Mouse (Mus musculus): ENCODE results near the gene Scamp3.

Gene Scamp3

DNA sequence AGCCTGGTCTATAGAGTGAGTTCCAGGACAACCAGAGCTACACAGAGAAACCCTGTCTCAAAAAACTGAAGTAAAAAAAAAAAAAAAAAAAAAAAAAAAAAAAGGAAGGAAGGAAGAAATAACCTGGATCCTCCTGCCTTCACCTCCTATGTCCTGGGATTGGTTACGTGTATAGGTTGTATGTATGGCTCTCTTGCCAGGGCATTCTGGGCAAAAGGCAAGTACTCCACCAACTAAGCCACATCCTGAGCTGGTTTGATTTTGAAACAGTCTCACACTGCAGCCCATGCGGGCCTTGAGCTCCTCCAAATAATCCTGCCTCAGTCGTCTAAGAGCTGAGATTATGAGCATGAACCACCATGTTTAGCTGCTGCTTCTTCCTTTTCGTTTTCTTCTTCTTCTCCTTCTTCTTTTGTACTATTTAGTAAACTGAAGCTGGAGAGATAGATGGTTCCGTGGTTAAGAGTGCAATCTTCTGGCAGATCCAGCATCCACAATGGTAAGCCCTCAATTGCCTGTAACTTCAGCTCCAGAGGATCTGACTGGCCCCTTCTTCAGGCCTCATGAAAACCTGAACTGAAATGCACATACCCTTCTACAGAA lies 13.5 kb upstream of the Scamp3 start:
- DNase-seq, result no peak

DNA sequence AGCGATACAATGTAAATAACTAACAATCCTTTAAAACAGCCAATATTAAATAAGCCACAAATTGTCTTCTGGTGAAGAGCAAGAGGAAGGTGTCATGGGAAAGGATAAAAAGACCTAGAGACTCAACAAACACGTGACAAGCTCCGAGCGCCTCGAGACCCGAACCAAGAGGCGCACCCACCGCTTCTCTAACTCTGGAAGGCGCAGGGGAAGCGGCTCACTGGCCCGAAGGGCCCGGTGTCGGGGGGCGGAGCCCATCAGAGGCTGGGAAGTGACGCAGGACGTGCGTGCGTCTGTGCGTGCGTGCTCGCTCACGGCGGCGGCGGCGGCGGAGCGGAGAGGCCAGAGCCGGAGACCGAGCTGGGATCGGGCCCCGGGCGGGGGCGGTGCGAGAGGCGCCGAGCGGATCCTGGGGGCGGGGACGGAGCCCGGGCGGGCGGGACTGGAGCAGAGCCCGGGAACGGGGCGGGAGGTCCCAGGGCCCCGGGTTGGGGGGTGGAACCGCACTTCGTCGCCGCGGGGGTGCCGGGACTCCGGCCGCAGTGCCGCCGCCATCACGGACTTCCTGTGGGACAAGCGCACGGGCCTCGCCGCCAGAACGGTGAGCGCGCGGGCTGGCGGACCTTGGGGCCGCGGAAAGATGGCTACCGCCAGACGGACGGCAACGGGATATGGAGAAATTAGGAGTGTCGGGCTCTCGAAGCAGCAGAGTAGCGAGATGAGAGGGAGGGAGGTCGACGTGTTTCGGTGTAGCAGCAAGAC lies 12.6 kb upstream of the Scamp3 start, which contains the start of gene Clk2:
Gene Clk2 (plus strand): TSS at position 290 of the 762 bp plus-strand sequence.
- DNase-seq, result peak; percentile 94 to 98

DNA sequence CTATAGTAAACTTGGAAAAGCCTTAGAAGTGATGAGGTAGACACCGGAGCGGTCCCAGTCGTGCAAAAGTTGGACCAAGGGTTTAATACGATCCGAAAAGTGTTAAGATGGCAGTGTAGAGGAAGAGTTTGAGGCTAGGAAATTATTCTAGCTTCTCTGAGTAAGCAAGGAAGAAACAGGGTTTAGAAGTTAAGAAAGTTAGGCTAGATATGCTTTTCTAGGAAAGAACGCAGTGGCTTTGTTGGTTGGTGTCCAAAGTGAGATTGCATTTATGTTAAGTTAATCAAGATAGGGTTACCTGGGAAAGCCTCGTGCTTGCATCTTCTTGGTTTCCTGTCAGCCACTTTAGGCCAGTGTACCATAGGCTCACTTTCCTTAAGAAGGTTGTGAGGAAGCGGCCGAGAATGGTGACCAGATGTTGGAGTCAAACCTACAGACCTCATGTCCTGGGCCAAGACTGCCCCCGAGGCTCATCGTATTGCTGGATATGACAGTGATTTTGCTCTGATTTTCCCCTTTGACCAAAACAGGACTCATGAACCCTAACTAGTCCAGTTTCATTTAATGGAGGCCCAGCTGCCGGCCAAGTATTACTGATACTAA lies 11.9 kb upstream of the Scamp3 start:
- no peak for DNase-seq

DNA sequence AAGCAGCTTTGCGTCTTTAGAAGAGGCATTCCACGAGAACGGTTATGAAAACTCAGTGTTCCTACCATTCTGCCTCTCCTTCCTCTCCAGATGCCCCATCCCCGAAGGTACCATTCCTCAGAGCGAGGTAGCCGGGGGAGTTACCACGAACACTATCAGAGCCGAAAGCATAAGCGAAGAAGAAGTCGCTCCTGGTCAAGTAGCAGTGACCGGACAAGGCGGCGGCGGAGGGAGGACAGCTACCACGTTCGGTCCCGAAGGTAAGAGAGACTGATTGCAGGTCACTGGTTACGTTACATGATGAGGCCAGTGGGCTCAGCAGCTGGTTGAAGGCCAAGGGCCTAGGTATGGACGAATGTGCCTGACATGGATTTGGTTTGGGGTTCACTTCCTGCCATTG lies 10.3 kb upstream of the Scamp3 start:
- no peak for DNase-seq

DNA sequence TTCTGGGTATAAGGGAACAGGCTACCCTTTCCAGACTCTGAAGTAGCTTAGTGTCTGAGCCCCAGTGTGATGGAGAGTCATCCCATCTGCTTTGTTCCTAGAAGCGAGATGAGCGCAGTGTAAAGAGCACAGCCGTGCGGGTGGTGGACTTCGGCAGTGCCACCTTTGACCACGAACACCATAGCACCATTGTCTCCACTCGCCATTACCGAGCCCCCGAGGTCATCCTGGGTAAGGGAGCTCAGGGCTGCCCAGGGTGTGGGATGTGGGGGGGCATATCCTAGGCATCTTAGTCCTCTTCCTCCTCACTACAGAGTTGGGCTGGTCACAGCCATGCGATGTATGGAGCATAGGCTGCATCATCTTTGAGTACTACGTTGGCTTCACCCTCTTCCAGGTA lies 2.4 kb upstream of the Scamp3 start:
- no peak for DNase-seq

DNA sequence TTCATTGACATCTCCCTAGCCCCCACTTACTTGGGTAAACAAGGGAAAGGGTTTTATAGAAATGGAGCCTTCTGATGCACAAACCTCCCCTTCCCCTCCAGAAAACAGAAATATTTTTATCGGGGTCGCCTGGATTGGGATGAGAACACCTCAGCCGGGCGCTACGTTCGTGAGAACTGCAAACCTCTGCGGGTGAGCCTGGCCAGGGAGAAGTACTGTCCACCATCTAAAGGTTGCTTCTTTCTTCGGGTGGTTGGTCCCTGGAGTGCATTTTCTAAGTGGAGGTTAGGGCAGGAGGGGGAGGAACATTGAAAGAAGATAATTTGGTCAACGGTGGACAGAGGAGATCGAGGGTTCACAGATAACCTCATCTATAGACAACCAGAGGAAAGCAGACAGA lies 1.7 kb upstream of the Scamp3 start:
- no peak for DNase-seq

DNA sequence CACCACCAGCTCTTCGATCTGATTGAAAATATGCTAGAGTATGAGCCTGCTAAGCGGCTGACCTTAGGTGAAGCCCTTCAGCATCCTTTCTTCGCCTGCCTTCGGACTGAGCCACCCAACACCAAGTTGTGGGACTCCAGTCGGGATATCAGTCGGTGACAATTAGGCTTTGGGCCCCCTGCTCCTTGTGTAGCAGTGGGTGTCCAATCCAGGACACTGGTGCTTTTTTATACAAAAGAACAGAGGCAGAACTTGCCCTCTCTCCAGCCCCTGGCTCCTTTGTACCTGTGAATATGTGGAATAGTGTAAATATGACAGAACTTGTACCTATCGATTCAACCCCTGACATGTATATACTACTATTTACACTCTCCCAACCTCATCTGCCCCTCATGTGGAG lies 852 bp upstream of the Scamp3 start:
- DNase-seq, result no peak

DNA sequence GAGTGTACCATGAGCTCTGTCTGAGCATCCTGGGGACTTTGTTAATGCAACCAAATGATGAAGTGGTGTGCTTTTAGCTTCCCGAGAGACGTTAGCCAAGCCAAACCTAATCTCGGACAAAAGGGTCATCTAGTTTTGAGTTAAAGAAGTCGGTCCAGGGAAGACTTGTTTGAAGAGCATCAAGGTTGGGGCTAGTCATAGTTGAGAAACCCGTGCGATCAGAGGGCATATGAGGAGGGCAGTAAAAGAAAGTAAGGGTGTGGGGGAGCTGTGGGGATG lies 773 bp downstream of the Scamp3 start:
- DNase-seq, result no peak

DNA sequence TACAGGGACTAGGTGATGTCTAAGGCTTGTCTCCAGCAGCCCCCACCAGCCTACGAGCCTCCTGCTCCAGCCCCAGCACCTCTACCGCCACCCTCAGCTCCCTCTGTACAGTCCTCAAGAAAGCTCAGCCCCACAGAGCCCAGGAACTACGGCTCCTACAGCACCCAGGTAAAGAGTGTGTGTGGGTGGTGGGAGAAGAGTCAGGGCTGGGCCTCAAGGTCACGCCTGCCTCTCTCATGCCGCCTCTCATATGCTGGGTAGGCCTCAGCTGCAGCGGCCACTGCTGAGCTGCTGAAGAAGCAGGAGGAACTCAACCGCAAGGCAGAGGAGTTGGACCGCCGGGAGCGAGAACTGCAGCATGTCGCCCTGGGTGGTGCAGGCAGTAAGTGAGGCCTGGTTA lies 1.8 kb downstream of the Scamp3 start:
- DNase-seq, result no peak

DNA sequence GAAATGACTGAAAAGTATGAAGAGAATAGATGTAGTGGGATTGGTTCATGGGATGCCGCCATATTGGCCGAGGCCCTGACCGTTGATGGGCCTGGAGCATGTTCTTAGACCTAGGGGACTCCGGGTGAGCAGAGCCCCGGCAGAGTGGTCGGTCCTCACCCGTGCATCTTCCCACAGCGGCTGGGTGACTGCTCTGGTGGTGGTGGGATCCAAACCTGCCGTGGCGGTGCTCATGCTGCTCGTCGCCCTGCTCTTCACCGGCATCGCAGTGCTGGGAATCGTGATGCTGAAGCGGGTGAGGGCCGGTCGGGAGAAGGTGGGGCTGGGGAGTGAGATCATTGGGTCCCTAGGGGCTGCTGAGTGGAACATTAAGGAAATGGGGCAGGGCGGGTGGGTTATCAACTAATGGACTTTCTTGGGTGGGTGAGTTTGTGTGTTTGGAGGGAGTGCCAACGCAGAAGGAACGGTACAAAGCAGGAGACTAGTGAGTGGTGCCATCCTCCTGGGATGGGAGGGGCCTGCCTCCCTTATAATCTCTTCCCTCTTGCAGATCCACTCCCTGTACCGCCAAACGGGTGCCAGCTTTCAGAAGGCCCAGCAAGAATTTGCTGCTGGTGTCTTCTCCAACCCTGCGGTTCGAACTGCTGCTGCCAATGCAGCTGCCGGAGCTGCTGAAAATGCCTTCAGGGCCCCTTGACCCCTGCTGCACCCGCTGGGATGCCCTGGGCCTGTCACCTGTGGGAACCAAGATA lies 4.7 kb downstream of the Scamp3 start:
- DNase-seq, result no peak

DNA sequence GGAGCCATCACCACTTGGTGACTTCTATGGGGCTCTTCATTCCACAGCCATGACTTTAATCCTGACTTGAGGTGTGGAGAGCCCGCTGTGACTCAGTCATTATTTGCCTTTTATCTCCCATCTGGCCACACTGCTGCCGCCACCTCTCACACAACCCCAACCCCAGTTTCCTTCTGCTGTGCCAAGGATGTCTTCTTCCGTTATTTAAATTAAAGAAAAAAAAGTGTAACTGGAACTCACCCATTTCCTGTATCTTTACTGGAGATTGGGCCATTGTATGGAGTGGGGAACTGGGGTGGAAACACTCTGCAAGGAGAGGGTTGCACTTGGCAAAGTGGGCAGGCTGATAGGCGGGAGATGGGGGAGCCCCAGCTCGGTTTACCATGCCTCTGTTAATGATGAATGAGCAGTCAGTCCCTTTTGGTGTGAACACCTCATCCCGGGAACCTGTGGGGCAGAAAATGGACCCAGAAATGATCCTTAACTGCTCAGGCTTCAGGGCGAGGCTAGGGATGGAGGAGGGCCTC lies 5.3 kb downstream of the Scamp3 start:
- DNase-seq, result no peak

DNA sequence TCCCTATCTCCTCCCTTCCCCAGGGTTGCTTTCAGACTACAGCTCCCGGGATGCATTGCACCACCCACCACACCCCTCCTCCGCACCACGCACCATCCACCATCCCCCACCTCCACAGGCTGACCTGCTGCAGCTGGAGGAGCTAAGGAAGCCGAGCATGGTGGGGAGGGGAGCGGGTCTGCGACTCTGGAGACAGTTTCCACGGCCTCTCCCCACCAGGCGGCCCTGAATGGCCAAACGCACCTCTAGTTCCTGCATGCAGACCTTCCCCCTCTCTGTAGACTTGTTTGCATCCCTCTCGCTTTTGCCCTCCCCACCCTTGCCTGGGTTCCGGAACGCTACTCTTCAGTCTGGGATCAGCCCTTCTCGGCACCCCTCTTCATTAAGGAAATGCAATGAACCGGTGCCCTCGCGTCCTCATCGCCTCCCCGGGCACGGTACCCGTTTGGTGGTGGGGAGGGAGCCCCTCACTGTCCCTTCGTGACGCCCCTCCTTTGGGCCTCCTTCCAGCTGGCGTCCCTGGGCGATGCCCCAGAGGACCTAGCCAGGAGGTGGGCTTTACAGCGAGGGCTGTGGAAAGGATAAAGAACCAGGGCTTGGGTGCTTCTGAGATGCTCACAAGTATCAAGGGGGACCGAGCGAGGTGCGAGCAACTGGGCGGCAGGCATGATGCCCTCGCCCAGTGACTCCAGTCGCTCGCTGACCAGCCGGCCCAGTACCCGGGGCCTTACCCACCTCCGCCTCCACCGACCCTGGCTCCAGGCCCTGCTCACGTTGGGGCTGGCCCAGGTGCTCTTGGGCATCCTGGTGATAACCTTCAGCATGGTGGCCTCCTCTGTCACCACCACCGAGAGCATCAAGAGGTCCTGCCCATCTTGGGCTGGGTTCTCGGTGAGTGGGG lies 6.0 kb downstream of the Scamp3 start, which contains the start of gene Fam189b:
Gene Fam189b (plus strand): TSS at position 86 of the 901 bp plus-strand sequence.
- DNase-seq, result peak; percentile 82 to 90

DNA sequence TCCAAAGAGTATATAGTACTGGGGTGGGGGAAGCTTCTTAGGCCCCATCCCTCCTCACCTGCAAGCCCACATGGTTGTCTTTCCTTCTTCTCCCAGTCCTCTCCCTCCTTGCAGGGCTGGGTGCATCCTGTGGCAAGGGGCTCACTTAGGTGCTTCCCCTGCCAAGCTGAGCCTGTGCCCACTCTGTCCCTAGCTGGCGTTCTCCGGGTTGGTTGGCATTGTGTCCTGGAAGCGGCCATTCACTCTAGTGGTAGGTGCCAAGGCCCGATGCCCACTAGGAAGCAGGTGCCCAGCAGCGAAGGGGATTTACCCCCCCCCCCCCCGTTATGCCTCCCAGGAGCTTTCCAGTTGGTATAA lies 6.7 kb downstream of the Scamp3 start:
- no peak for DNase-seq

DNA sequence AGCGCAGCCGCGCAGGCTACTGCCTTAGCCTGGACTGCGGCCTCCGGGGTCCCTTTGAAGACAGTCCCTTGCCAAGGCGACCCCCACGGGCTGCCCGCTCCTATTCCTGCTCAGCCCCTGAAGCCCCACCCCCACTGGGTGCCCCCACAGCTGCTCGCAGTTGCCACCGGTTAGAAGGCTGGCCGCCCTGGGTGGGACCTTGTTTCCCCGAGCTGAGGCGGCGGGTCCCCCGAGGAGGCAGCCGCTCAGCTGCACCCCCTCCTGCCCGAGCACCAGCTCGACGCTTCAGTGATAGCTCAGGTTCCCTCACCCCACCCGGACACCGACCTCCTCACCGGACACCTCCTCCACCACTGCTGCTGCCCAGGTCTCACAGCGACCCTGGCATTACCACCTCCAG lies 9.9 kb downstream of the Scamp3 start:
- DNase-seq, result no peak

DNA sequence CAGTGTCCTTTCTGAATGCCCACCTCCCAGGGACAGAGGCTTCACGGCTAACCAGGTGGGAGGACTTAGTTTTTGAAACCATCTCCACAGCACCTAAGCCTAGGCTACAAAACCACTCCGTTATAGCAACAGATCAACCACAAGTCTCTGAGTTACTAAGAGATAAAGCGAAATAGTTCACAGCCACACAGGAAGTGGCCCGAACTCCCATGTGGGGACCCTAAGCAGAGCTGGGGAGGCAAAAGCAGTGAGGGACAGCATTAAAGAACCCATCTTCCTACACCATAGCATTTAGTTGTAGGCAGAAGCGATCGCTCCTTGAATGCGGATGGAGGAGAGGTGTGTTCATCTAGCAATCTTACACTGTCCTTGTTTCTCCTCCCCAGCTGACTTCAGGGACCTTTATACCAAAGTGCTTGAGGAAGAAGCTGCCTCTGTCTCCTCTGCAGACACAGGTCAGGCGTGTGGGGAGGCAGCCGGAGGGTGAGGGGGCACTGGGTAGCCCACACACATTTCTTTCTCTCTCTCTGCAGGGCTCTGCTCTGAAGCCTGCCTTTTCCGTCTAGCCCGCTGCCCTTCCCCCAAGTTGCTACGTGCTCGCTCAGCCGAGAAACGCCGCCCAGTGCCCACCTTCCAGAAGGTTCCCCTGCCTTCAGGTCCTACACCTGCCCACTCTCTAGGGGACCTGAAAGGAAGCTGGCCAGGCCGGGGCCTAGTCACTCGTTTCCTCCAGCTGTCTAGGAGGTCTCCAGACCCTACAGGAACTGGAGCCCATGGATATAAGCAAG lies 10.6 kb downstream of the Scamp3 start:
- no peak for DNase-seq

DNA sequence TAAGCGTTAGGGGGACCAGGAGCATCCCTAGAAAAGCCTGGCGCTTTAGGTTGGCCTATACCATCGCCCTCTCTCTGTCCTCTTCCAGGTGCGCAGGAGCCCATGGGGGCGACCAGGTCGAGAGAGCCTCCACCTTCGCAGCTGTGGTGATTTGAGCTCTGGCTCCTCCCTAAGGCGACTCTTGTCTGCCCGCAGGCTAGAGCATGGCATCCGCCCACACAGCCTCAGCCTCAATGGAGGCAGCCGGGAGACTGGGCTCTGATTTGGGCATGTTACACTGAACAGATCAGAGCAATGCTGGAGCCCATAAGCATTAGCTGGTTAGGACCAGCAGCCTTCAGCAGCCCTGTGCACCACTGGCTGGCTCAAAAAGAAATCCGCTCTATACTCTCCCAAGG lies 11.2 kb downstream of the Scamp3 start:
- no peak for DNase-seq

DNA sequence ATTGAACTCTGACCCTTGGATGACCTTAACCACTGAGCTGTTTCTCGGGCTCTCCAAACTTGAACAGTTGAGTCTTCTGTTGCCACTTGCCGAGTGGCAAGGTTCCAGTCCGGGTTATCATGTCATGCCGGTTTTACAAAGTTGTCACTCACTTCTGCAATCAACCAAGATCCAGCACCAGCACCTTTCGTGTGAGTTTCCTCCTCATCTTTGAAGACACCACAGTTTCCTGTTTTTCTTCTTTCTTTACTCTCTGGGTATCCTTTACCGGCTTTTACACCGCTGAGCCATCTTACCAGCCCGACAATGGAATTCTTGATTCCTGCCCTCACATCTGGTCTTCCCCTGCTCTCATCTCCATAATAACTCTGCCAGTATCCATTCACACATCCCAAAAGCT lies 13.2 kb downstream of the Scamp3 start:
- DNase-seq, result no peak

DNA sequence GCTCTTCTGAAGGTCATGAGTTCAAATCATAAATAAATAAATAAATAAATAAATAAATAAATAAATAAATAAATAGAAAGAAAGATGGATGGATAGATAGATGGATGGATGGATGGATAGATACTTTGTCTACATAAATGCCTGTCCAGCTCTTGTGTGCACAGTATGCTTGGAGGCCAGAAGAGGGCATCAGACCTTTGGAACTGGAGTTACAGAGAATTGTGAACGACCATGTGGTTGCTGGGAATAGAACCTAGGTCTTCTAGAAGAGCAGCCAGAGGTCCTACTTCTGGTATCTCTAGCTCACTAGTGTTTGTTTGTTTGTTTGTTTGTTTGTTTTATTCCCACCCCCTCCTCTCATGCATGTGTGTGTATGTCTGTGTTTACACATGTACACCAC lies 16.1 kb downstream of the Scamp3 start:
- no peak for DNase-seq

DNA sequence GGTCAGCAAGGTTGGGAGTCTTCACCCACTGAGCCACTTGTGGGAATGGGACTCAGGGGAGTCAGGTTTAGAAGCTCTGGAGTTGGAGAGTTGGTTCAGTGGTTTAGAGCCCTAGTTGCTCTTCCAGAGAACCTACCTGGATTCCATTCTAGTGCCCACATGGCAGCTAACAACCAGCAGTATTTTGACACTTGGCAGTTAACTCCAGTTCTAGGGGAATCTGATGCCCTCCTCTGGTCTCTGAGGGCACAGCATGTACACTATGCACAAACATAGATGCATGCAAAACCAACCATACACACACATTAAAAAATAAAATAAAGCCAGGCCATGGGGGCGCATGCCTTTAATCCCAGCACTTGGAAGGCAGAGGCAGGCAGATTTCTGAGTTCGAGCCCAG lies 16.6 kb downstream of the Scamp3 start:
- peak in 1 of 2 experiments; percentile 49 for DNase-seq

DNA sequence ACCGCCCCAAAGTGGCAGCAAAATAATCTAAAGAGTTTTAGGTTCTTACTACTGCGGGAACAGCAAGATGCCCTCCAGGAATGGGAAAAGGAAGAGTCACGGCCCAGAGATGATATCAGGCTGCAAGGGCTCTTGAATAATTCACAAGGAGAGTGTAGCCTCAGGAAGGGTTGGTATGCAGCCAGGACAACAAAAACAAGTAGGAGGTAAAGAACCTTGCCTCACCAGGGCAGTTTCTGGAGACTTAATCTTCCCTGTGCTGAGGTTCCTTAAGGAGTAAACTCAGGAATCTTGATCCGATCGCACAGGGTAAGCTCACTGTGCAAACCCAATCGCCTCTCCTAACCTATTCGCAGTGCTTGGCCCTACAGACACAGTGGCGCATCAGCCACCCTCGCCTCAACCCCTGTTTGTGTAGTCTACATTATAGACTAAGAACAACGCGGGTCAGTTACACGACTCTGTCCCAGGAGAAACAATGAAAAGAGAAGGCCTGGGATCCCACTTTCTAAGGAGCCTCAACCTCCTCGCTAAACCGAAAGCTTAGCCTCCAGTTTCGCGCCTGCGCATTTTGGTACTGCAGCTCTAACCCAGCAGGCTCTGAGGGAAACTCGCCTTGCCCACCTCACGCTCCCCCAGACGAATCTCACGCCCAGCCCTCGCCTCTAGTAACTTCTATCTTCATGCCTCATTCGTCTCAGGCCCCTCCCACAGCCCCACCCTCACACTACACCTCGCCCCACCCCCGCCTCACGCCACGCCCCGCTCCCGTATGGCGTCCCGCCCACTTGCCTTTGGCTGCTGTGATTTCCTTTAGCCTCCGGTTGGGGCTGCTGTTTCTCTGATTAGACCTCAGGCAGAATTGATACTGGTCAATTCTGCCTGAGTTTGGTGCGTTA lies 19.0 kb downstream of the Scamp3 start:
- DNase-seq, result peak; percentile 93 to 94

DNA sequence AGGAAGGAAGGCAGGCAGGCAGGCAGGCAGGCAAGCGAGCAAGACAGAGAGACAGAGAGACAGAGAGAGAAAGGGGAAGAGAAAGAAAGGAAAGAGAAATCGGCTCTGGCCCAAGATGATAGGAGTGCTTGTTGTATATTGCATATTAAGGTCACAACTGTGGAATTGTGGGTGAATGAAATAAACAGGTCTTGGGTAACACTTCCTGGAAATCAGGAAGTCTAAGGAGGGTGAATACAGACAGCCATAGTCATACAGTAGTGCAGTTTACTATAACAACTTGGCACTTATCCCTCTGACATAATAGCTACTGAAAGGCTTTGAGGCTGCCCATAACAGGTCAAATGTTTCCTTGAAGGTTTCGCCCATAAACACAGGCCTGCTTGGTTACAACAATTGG lies 22.6 kb downstream of the Scamp3 start:
- DNase-seq, result no peak

Data from kidney, postnatal 25 days (tissue).